Mouse (Mus musculus) embryonic stem cell, embryonic (primary cell): ENCODE measurements around the gene Lrrc29.

Source experiments
- CTCF ChIA-PET, 4 experiments: fragments of 300-600 bp in 2 of 4; fragments of 350-600 bp in 2 of 4; sonication (Branson Sonifier 250); formaldehyde crosslinking; loops; one replicate each; lab custom pipeline; 2022; ENCODE audit warnings: inconsistent platforms in 2 of 4; lab: Charles Lee
- POLR2A ChIA-PET, 4 experiments: fragments of 300-600 bp in 2 of 4; fragments of 350-600 bp in 2 of 4; sonication (Branson Sonifier 250); formaldehyde crosslinking; loops; one replicate each; lab custom pipeline; 2022; ENCODE audit warnings: antibody characterized with exemption in 4 of 4, inconsistent platforms in 1 of 4; lab: Charles Lee

The Lrrc29 gene

DNA sequence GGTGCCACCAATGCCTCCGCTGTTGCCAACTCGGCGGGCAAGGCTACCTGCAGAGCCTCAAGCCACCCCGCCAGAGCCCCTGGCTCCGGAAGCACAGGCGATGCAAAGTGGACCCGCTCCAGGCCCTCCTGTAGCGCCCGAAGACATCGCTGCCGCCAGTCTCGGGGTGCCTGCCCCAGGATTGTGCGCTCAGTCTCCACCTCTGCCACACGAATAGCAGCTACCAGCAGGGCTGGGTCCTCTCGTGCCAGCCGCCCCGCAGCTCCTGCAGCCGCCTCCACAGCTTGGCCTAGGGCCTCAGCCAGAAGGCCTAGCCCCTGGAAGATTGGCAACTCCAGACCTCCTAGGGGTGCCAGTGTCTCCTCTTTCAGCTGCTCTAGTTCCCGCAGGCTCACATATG is 32.7 kb downstream of the Lrrc29 start:
- CTCF ChIA-PET, result interaction anchor here in 2 of 4 experiments (0.8 to 2.2 kb wide), 15 partner anchors 9 to 223 kb away, joined by 3 to 10 read pairs (median 4); partner anchors contain the start of genes B3gnt9 (in 1 of the 2) and Tppp3 (in 1 of the 2)
- POLR2A ChIA-PET, result interaction anchor here in 3 of 4 experiments (0.5 to 1.8 kb wide), 12 partner anchors 8 to 691 kb away, joined by 3 to 8 read pairs (median 4); no protein-coding TSS in a partner anchor

DNA sequence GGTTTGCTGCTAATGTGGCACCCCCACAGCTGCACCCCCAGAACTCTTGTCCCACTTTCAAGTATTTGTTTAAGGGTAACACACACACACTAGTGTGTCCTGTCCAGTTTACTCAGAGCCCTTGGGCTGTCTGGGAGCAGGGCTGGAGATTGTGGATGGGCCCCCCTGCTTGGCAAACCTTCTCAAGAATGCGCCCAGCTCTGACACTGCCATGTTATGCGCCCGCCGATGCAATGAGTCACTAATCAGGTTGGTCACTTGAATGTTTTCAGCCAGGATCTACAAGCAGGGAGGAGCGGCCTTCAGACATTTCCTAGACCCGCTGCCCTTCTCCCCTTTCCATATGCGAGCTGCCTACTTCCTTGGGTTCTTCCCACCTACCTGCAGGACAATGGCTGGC is 33.6 kb downstream of the Lrrc29 start:
- ChIA-PET CTCF (interaction anchor here in 2 of 4 experiments (0.8 to 2.2 kb wide), 15 partner anchors 8 to 224 kb away, joined by 3 to 10 read pairs (median 4); partner anchors contain the start of gene B3gnt9 (in 1 of the 2)), POLR2A (interaction anchor here in 2 of 4 experiments (0.7 to 1.8 kb wide), 7 partner anchors 9 to 24 kb away, joined by 3 to 8 read pairs (median 4); no protein-coding TSS in a partner anchor)

DNA sequence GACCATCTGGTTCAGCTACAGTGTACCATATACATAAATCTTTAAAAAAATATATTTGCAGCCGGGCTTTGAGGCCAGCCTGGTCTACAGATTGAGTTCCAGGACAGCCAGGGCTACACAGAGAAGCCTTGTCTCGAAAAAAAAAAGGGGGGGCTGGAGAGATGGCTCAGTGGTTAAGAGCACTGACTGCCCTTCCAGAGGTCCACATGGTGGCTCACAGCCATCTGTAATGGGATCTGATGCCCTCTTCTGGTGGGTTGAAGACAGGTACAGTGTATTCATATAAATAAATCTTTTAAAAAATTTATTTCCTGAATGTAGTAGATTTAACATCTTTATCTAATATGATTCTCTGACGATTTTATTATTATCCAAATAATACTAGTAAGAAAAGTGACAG is 34.3 kb downstream of the Lrrc29 start:
- CTCF ChIA-PET, result interaction anchor here in 3 of 4 experiments (0.9 to 4.4 kb wide), 17 partner anchors 8 to 225 kb away, joined by 3 to 37 read pairs (median 8); partner anchors contain the start of genes B3gnt9 (in 1 of the 3), E2f4 (in 1 of the 3), Fhod1 (in 1 of the 3) and Slc9a5 (in 1 of the 3)
- POLR2A ChIA-PET, result interaction anchor here in 1 of 4 experiments (0.9 to 3.6 kb wide), 4 partner anchors 37 to 92 kb away, joined by 3 to 33 read pairs (median 4); partner anchors contain the start of genes B3gnt9 and D230025D16Rik

DNA sequence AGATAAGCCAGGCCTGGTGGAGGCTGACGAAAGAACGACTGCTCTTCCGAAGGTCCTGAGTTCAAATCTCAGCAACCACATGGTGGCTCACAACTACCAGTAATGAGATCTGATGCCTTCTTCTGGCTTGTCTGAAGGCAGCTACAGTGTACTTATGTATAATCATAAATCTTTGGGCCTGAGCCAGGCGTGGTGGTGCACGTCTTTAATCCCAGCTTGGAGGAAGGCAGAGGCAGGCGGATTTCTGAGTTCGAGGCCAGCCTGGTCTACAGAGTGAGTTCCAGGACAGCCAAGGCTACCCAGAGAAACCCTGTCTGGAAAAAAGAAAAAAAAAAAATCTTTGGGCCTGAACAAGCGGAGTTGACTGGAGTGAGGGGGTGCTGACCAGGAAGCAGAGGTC is 34.7 kb downstream of the Lrrc29 start:
- ChIA-PET CTCF (interaction anchor here (0.6 to 4.4 kb wide), 43 partner anchors 8 to 1528 kb away, joined by 3 to 40 read pairs (median 4); partner anchors contain the start of genes B3gnt9 (in 1 of the 4), E2f4 (in 1 of the 4), Elmo3 (in 1 of the 4) and Fbxl8 (in 1 of the 4)), POLR2A (interaction anchor here in 3 of 4 experiments (0.6 to 3.6 kb wide), 16 partner anchors 7 to 1106 kb away, joined by 3 to 33 read pairs (median 3); partner anchors contain the start of genes B3gnt9 (in 1 of the 3), D230025D16Rik (in 1 of the 3) and Nol3 (in 1 of the 3))

DNA sequence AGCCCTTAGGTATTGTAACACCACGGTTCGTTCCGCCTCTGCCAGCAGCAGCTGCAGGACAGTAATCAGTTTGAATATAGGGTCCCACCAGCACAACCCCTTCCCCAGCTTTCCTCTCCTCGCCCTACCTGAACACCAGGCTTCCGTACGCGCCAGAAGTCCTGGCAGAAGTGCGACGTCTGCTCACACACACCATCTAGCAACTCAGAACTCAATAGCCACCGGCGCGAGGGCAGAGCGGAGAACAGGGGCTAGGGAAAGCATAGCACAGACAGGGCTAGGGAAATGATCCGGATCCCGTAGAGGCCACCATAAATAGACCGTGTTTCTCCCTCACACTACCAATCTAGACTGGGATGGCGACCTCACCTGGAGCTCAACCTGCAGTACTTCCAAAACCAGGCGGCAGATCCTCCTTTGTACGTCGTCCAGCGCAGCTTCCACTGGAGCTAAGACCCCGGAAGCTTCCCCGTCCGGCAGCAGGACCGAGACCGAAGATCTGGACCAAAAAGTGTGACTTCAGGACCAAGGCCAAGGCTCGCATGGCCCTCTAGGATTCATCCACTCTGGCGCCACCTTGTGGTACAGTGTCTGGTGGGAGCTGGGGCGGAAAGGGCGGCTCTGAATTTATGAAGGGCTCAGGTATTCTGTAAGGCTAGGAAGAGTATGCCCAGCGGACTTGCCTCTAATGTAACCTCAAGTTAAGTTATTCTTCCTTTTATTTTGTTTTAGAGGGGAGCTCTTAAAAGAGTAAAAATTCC is 35.3 kb downstream of the Lrrc29 start:
- CTCF ChIA-PET, result interaction anchor here (0.5 to 4.4 kb wide), 47 partner anchors 8 to 1528 kb away, joined by 3 to 40 read pairs (median 4); partner anchors contain the start of genes B3gnt9 (in 1 of the 4), E2f4 (in 1 of the 4), Elmo3 (in 1 of the 4) and Fbxl8 (in 1 of the 4)

DNA sequence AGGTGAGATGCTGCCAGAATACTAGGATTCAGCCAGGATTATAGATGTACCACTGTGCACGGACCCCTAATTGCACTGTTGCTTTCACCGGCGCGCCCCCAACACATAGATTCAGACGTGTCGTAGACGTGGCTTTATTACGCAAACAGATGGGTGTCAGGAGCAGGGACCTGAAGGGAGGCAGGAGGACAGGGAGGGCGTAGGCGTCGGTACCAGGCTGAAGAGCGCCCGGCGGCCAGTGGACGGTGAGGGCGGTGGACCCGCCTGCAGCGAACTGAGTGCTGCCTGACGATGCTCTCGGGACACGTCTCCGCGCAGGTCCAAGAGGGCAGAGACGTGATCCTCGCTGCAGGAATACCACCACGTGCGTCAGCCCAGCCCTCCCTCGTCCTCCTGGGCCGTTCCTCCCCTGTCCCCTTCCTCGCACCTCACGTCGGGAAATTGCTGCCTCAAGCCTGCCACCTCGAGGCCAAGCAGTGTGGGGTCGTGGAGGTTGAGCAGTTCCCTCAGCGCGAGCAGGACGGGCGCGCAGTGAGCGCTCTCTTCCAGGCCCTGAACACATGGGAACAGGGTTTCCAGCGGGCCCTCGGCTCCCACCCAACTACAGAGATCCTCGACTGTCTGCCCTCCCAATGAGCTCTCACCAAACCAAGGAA is 36.1 kb downstream of the Lrrc29 start, which contains the start of gene 4931428F04Rik:
Gene 4931428F04Rik, minus strand, starts transcription at position 60 of the 656 bp plus-strand sequence.
- ChIA-PET CTCF (interaction anchor here (0.6 to 4.4 kb wide), 37 partner anchors 8 to 688 kb away, joined by 3 to 40 read pairs (median 7); partner anchors contain the start of genes E2f4 (in 2 of the 4), Fhod1 (in 2 of the 4), B3gnt9 (in 1 of the 4) and Nol3 (in 1 of the 4)), POLR2A (interaction anchor here (0.6 to 3.6 kb wide), 52 partner anchors 8 to 688 kb away, joined by 3 to 33 read pairs (median 5); partner anchors contain the start of genes Nol3 (in 4 of the 4), E2f4 (in 3 of the 4), B3gnt9 (in 2 of the 4) and Elmo3 (in 2 of the 4))

More for the DNA sequence above, 35.3 kb downstream of the Lrrc29 start:
- POLR2A ChIA-PET, result interaction anchor here in 3 of 4 experiments (0.6 to 3.6 kb wide), 21 partner anchors 8 to 1106 kb away, joined by 3 to 33 read pairs (median 3); partner anchors contain the start of genes B3gnt9 (in 1 of the 3), D230025D16Rik (in 1 of the 3), Elmo3 (in 1 of the 3) and Fhod1 (in 1 of the 3)

DNA sequence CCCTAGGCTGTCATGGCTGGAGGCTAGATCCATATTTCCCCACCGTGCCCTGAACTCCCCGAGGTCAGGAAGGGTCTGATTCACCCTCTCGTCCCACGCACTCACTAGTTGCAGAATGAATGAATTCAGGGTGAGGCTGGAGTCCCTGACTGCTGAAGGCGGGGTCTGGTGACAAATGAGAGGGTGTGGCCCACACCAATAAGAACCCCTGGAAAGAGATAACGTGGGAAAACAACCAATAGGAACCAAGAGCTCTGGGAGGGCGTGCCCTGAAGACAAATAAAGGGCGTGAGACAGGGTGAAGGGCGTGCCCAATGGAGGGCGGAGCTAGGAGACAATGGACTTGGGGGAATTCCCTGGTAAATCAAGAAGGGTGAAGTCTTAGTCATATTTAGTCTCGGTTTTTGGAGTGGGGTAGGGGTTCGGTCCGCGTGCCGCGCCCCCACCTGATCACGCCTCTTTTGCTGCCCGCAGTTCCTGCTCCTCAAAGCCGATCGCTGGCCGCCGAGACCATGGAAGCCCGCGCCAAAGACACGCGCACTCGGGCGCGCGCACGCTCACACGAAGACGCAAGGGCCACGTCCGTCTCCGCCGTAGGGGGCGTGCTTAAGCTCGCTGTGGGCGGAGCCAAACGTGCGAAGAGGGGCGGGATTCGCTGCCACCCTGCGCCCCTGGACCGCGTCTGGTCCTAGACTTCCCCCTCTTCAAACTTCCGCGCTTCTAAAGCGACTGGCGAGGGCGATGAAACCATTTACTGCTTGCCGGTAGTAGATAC is 36.9 kb downstream of the Lrrc29 start:
- POLR2A ChIA-PET, result interaction anchor here (0.6 to 3.6 kb wide), 65 partner anchors 9 to 1977 kb away, joined by 3 to 33 read pairs (median 4); partner anchors contain the start of genes D230025D16Rik (in 3 of the 4), E2f4 (in 3 of the 4), Nol3 (in 3 of the 4) and B3gnt9 (in 2 of the 4)
- CTCF ChIA-PET, result interaction anchor here (0.5 to 4.4 kb wide), 39 partner anchors 8 to 718 kb away, joined by 3 to 40 read pairs (median 4); partner anchors contain the start of genes E2f4 (in 3 of the 4), Fhod1 (in 2 of the 4), B3gnt9 (in 1 of the 4) and D230025D16Rik (in 1 of the 4)

DNA sequence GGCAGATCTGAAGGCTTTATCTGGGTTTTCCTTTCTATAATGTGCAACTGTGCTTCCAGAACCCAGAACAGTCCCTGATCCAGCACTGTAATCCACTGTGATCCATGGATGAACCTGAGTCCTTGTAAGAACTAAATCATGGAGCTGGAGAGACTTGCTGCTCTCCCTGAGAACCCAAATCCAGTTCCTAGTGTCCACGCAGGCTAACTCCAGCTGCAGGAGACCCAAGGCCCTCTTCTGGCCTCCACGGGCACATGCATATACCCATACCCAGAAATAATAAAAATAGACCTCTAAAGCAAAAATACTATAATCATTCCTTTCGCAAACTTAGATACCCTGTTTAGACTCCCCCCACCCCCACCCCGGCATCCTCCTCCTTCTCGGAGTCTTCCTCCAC is 37.8 kb downstream of the Lrrc29 start:
- POLR2A ChIA-PET, result interaction anchor here in 3 of 4 experiments (0.6 to 2.5 kb wide), 13 partner anchors 9 to 664 kb away, joined by 3 to 22 read pairs (median 7); partner anchors contain the start of genes B3gnt9 (in 1 of the 3), D230025D16Rik (in 1 of the 3) and E2f4 (in 1 of the 3)
- CTCF ChIA-PET, result interaction anchor here (0.6 to 4.4 kb wide), 11 partner anchors 12 to 685 kb away, joined by 3 to 40 read pairs (median 5); partner anchors contain the start of genes B3gnt9 (in 1 of the 4), Fhod1 (in 1 of the 4) and Slc9a5 (in 1 of the 4)

DNA sequence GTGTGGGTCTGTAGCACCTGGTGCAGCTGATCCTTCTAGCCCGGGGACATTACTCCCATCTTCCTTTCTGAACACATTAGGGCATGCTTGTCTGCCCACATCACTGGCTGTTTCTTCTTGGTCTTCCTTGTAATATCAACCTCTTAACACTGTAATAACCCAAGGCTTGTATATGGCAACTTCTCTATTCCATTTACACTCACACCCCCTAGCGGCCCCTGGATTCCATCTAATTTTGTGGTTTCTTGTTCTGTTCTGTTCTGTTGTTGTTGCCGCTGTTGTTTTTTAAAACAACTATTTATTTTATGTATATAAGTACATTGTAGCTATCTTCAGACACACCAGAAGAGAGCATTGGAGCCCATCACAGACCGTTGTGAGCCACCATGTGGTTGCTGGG is 39.2 kb downstream of the Lrrc29 start:
- CTCF ChIA-PET, result interaction anchor here in 2 of 4 experiments (0.6 to 1.9 kb wide), 6 partner anchors 8 to 166 kb away, joined by 3 to 12 read pairs (median 4); no protein-coding TSS in a partner anchor
- POLR2A ChIA-PET, result interaction anchor here in 1 of 4 experiments (1.0 to 1.1 kb wide), 2 partner anchors 11 to 55 kb away, joined by 3 read pairs; partner anchors contain the start of gene E2f4

DNA sequence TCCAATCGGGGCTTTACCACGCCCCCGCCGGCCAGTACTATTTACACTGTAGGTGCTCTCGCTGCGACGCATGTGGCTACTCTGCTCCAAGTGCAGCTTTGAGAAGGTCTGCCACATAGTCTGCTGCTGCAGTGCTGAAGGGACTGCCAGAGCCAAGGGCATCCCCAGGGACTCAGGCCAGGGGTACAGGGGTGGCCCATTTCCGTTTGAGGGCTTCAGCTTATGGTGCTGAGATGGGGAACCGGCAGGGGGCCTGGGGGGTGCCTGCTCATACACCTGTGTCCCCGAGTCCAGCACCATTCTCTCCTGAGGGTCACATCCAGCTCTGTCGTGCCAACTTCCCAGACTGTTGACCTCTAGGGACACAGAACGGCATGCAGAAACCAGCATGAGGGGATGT is 40.6 kb downstream of the Lrrc29 start:
- POLR2A ChIA-PET, result interaction anchor here in 3 of 4 experiments (0.6 to 1.3 kb wide), 9 partner anchors 8 to 631 kb away, joined by 3 to 6 read pairs (median 3); partner anchors contain the start of genes Exoc3l (in 1 of the 3), Fhod1 (in 1 of the 3) and Nol3 (in 1 of the 3)

DNA sequence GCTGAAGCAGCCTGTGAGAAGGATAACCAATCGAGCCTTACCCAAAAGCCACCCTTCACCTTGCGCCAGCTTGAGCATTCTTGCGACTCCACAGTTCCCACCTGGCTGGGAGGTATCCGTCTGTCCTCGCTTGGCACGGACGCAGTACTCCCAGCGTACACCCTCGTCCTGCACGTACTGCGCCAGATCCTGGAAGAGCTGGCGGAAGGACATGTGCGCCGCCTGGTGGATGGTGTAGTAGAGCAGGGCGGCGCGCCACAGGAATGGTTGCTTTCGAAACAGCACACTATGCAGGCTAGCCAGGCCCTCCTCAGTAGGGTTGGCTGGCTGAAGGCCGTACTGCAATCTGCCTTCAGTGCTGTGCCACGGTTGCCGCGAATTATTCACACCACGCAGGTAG is 43.0 kb downstream of the Lrrc29 start:
- POLR2A ChIA-PET, result interaction anchor here in 3 of 4 experiments (0.8 to 2.2 kb wide), 13 partner anchors 8 to 716 kb away, joined by 3 to 11 read pairs (median 4); partner anchors contain the start of genes B3gnt9 (in 1 of the 3), E2f4 (in 1 of the 3), Exoc3l (in 1 of the 3) and Fbxl8 (in 1 of the 3)
- CTCF ChIA-PET, result interaction anchor here (0.5 to 2.8 kb wide), 21 partner anchors 9 to 680 kb away, joined by 3 to 15 read pairs (median 4); partner anchors contain the start of genes E2f4 (in 1 of the 4) and Fhod1 (in 1 of the 4)

More for the DNA sequence above, 40.6 kb downstream of the Lrrc29 start:
- CTCF ChIA-PET, result interaction anchor here in 2 of 4 experiments (0.9 to 1.9 kb wide), 5 partner anchors 9 to 165 kb away, joined by 3 to 4 read pairs (median 4); no protein-coding TSS in a partner anchor

DNA sequence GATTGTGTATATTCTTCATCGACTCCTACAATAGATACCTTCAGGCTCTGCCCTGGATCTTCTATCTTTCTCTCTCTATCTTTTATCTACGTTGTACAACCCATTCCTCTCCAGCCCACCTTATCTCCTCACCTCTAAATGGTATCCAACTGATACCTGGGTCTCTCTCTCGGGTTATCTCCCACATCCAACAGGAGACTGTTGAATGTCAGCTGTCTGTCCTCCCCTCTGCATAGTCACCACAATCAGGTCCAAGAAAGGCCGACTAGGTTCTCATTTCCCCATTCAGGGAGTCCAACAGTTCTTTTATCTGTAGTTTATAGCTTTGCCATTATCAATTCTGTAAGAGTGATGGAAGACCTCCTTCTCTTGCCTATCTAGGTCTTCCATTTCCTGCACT is 43.8 kb downstream of the Lrrc29 start:
- ChIA-PET CTCF (interaction anchor here in 2 of 4 experiments (0.9 to 2.8 kb wide), 8 partner anchors 8 to 679 kb away, joined by 3 to 15 read pairs (median 4); no protein-coding TSS in a partner anchor), POLR2A (interaction anchor here in 3 of 4 experiments (0.5 to 2.2 kb wide), 9 partner anchors 9 to 137 kb away, joined by 3 to 11 read pairs (median 3); partner anchors contain the start of genes B3gnt9 (in 1 of the 3), E2f4 (in 1 of the 3), Fbxl8 (in 1 of the 3) and Tradd (in 1 of the 3))

DNA sequence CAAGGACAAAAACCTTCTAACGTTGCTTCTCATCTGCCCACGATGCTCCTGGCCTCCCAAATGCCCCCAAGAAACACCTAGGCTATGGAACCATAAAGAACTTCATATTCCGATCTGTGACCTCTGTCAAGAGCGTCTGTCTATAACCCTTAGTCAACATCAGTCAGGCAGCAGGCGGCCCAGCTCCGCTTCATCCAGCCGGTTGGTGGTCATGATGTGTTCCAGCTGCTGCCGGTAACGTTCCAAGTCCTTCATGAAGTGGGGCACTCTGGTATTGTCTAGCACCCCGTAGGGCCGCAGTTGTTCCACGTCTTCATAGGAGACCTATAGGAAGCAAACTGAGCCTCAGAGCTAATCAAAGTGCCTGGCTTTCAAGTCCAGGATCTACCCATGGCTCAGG is 44.3 kb downstream of the Lrrc29 start:
- POLR2A ChIA-PET, result interaction anchor here in 2 of 4 experiments (0.5 to 2.2 kb wide), 6 partner anchors 9 to 136 kb away, joined by 3 to 11 read pairs (median 3); partner anchors contain the start of genes B3gnt9 (in 1 of the 2) and Hsf4 (in 1 of the 2)
- CTCF ChIA-PET, result interaction anchor here in 3 of 4 experiments (0.5 to 2.8 kb wide), 5 partner anchors 9 to 679 kb away, joined by 4 to 15 read pairs (median 5); no protein-coding TSS in a partner anchor

DNA sequence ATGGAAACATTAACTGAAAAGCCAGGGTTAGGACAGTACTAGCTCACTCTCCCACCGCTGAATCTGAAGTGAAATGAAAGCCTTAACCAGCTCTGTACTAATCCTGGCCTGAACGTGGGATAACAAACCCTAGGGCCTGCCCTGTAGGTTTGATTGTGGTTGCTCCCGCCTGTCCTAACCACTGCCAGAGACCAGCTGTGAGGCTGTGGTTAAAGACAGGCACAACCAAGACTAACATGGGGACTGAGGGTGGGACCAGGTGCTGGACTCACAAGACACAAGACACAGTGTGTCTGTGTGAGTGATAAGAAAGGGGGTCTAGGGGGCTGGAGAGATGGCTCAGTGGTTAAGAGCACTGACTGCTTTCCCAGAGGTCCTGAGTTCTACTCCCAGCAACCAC is 45.5 kb downstream of the Lrrc29 start:
- POLR2A ChIA-PET, result interaction anchor here in 2 of 4 experiments (1.1 to 3.2 kb wide), 9 partner anchors 8 to 20 kb away, joined by 3 to 22 read pairs (median 8); partner anchors contain the start of genes 4931428F04Rik (in 1 of the 2), E2f4 (in 1 of the 2) and Hsf4 (in 1 of the 2)
- CTCF ChIA-PET, result interaction anchor here in 2 of 4 experiments (0.7 to 1.2 kb wide), 4 partner anchors 11 to 160 kb away, joined by 3 to 6 read pairs (median 4); no protein-coding TSS in a partner anchor
